Mouse (Mus musculus) forebrain, embryonic 11.5 days (tissue): ENCODE measurements around the gene Nmnat3. TPM values are rescaled to one million over a fixed set of nuclear protein-coding genes. Genes with fewer than 3 reads are reported as not detected.

ENCODE experiments used
- ATAC-seq: fragments of 200-750 bp; cut with Nextera tagmentation; replicated peaks from 2 replicates; pipeline ENCODE4 v1.8.0; 2017; ENCODE audit warnings: moderate TSS enrichment; ENCODE audit not compliant: low FRiP score
- DNase-seq: peaks from one replicate; pipeline ENCODE4 v3.0.0-alpha.2; 2017; ENCODE audit warnings: low spot score
- H3K27ac ChIP-seq: fragments of 300-500 bp; sonication (generic); 2 replicates; pipeline ENCODE4 v1.5.1; 2014; ENCODE audit warnings: low read depth, low read length
- H3K27me3 ChIP-seq: fragments of 300-500 bp; sonication (generic); 2 replicates; pipeline ENCODE4 v1.6.1; 2014; ENCODE audit warnings: mild to moderate bottlenecking, low read length, mixed read lengths; ENCODE audit not compliant: control insufficient read depth, insufficient read depth
- H3K36me3 ChIP-seq: fragments of 300-500 bp; sonication (generic); 2 replicates; pipeline ENCODE4 v1.6.1; 2014; ENCODE audit warnings: mild to moderate bottlenecking, low read length, moderate library complexity, mixed read lengths; ENCODE audit not compliant: control insufficient read depth, insufficient read depth
- H3K4me1 ChIP-seq: fragments of 300-500 bp; sonication (generic); replicated peaks from 2 replicates; pipeline ENCODE4 v1.6.1; 2014; ENCODE audit warnings: low read length, mixed read lengths; ENCODE audit not compliant: control insufficient read depth, insufficient read depth
- H3K4me2 ChIP-seq: fragments of 300-500 bp; sonication (generic); 2 replicates; pipeline ENCODE4 v1.6.1; 2014; ENCODE audit warnings: low read depth, mild to moderate bottlenecking, low read length, moderate library complexity, mixed read lengths; ENCODE audit not compliant: severe bottlenecking
- H3K4me3 ChIP-seq: fragments of 300-500 bp; sonication (generic); 2 replicates; pipeline ENCODE4 v1.5.1; 2014; ENCODE audit warnings: low read depth, low read length
- H3K9ac ChIP-seq: fragments of 300-500 bp; sonication (generic); 2 replicates; pipeline ENCODE4 v1.6.1; 2014; ENCODE audit warnings: low read length
- H3K9me3 ChIP-seq: fragments of 300-500 bp; sonication (generic); 2 replicates; pipeline ENCODE4 v1.6.1; 2016; ENCODE audit warnings: low read length, mixed read lengths; ENCODE audit not compliant: control insufficient read depth
- WGBS: fragments of 180-500 bp; shearing (Covaris S2); extraction: QIAGEN DNeasy Blood & Tissue Kit; methylation state at CpG from one replicate; pipeline ENCODE4 v1.1.7; 2014; 5-methylcytosine and 5-hydroxymethylcytosine counted together
- polyA plus RNA-seq: library from polyadenylated mRNA; unstranded; fragments of >200 nt; fragmentation: Nextera tagmentation; extraction: Ambion mirVana; gene quantifications from 2 replicates; pipeline ENCODE4 v1.2.1, GENCODE M21; 2014

The Nmnat3 gene
- polyA plus RNA-seq, 1 experiment from 2014 or later = 3.7 TPM

GRCm38 (mm10) chr9:98409137-98409536 is 121.9 kb downstream of the Nmnat3 start:
- Histone ChIP-seq H3K4me1 (no peaks in the 10 kb centered on the region; the same call in 1 of the 2 replicates), H3K9ac (no peak overlapping the region), H3K27ac (no peak overlapping the region), H3K4me2 (no peak overlapping the region), H3K9me3 (no peaks in the 10 kb centered on the region), H3K27me3 (no peaks in the 10 kb centered on the region), H3K4me3 (no peak overlapping the region), H3K36me3 (no peaks in the 10 kb centered on the region)
- DNase-seq (peak; percentile 86), ATAC-seq (no peak)
- WGBS = 29% methylated on average over 3 of the region's 3 CpGs

- WGBS = 86% methylated on average over 4 of the region's 4 CpGs
- no peaks in the 10 kb centered on the region for H3K4me1 ChIP-seq
Measured at GRCm38 (mm10) chr9:98415427-98415826, 128.2 kb downstream of the Nmnat3 start.

DNA sequence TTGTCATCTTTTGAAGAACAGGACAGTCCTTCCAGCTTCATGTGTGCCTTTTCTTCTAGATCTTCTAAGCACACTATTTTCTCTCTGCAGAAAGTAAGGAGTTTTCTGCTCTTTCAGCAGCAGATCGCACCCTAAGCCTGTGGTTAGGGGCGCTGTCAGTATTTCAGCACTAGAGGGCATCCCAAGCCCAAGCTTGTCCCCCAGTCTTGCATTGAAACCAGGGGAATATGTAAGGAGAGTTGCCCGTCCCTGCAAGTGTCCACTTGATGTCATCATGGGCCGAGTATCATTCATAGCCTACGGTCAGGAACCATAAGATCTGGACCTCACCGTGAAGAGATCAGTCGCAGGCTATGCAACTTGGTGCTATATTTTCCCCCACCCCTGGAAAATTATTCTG is 130.7 kb downstream of the Nmnat3 start:
- no peaks in the 10 kb centered on the region for H3K36me3 ChIP-seq
- no peak overlapping the region for H3K9ac ChIP-seq
- H3K4me2 ChIP-seq = no peak overlapping the region
- H3K27ac ChIP-seq = no peak overlapping the region
- no peak for ATAC-seq
- H3K4me1 ChIP-seq = no peaks in the 10 kb centered on the region
- DNase-seq = no peak
- 57% methylated on average over 7 of the region's 7 CpGs for WGBS
- H3K9me3 ChIP-seq = no peaks in the 10 kb centered on the region
- no peaks in the 10 kb centered on the region for H3K27me3 ChIP-seq
- H3K4me3 ChIP-seq = no peak overlapping the region

More at GRCm38 (mm10) chr9:98415427-98415826, 128.2 kb downstream of the Nmnat3 start:
- Histone ChIP-seq H3K27me3 (no peaks in the 10 kb centered on the region), H3K4me3 (no peak overlapping the region), H3K36me3 (no peaks in the 10 kb centered on the region), H3K4me2 (no peak overlapping the region), H3K9me3 (no peaks in the 10 kb centered on the region), H3K27ac (no peak overlapping the region), H3K9ac (no peak overlapping the region)
- ATAC-seq (no peak), DNase-seq (no peak)

DNA sequence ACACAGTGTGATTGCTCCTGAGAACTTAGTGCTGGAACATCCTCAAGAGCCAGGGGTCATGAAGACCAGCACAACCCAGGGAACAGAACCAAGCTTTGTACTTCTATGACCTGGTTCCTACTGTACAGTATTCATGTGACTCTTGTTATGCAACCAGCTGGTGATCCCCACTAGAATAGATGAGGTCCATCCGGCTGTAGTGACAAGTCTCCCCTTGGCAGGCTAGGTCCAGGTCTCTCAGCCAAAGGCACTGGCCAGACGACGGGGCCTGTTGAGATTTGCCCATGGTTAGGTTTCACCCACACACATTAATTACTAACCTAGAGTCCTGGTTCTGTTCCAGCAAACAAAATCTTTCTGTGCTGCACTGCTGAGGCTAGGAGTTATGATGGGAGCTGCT is 131.1 kb downstream of the Nmnat3 start:
- 91% methylated on average over 3 of the region's 3 CpGs for WGBS
- H3K4me2 ChIP-seq = no peak overlapping the region
- H3K9ac ChIP-seq = no peak overlapping the region
- H3K4me3 ChIP-seq = no peak overlapping the region
- H3K9me3 ChIP-seq = no peaks in the 10 kb centered on the region
- no peaks in the 10 kb centered on the region for H3K4me1 ChIP-seq
- no peak for ATAC-seq
- H3K27me3 ChIP-seq = no peaks in the 10 kb centered on the region
- no peak for DNase-seq
- H3K36me3 ChIP-seq = no peaks in the 10 kb centered on the region
- no peak overlapping the region for H3K27ac ChIP-seq

GRCm38 (mm10) chr9:98420666-98421065 is 133.4 kb downstream of the Nmnat3 start:
- DNase-seq (no peak), ATAC-seq (no peak)
- Histone ChIP-seq H3K27me3 (peaks cover 10% of the 10 kb centered on the region), H3K27ac (no peak overlapping the region), H3K4me3 (no peak overlapping the region), H3K36me3 (no peaks in the 10 kb centered on the region), H3K9me3 (no peaks in the 10 kb centered on the region), H3K9ac (no peak overlapping the region), H3K4me2 (no peak overlapping the region), H3K4me1 (no peaks in the 10 kb centered on the region)
- WGBS = 79% methylated on average over 1 of the region's 1 CpGs

GRCm38 (mm10) chr9:98421903-98422302 is 134.7 kb downstream of the Nmnat3 start:
- no peak overlapping the region for H3K4me3 ChIP-seq
- no peak overlapping the region for H3K4me2 ChIP-seq
- WGBS = 65% methylated on average over 3 of the region's 3 CpGs
- no peak overlapping the region for H3K27ac ChIP-seq
- H3K9me3 ChIP-seq = no peaks in the 10 kb centered on the region
- no peaks in the 10 kb centered on the region for H3K4me1 ChIP-seq
- H3K36me3 ChIP-seq = no peaks in the 10 kb centered on the region
- ATAC-seq = no peak
- H3K9ac ChIP-seq = no peak overlapping the region
- no peak for DNase-seq
- peaks cover 20% of the 10 kb centered on the region for H3K27me3 ChIP-seq

GRCm38 (mm10) chr9:98422656-98423055 is 135.4 kb downstream of the Nmnat3 start, which contains the start of gene Rbp1:
Gene Rbp1, plus strand, starts transcription at chr9:98422961.
- DNase-seq = no peak
- Histone ChIP-seq H3K4me1 (no peaks in the 10 kb centered on the region), H3K4me2 (no peak within 1 kb of the TSS), H3K27me3 (peaks cover 20% of the 10 kb centered on the region), H3K36me3 (no peaks in the 10 kb centered on the region), H3K9ac (no peak within 1 kb of the TSS), H3K9me3 (no peaks in the 10 kb centered on the region), H3K4me3 (no peak within 1 kb of the TSS), H3K27ac (no peak within 1 kb of the TSS)
- WGBS = 88% methylated on average over 5 of the region's 5 CpGs
- ATAC-seq = no peak

- ATAC-seq (no peak), DNase-seq (no peak)
- Histone ChIP-seq H3K27ac (no peak overlapping the region), H3K36me3 (no peaks in the 10 kb centered on the region), H3K9ac (no peak overlapping the region), H3K4me1 (no peaks in the 10 kb centered on the region), H3K9me3 (no peaks in the 10 kb centered on the region), H3K4me3 (no peak overlapping the region), H3K4me2 (no peak overlapping the region), H3K27me3 (peaks cover 20% of the 10 kb centered on the region)
- 4% methylated on average over 4 of the region's 4 CpGs for WGBS
Measured at GRCm38 (mm10) chr9:98423691-98424090, 136.5 kb downstream of the Nmnat3 start.

DNA sequence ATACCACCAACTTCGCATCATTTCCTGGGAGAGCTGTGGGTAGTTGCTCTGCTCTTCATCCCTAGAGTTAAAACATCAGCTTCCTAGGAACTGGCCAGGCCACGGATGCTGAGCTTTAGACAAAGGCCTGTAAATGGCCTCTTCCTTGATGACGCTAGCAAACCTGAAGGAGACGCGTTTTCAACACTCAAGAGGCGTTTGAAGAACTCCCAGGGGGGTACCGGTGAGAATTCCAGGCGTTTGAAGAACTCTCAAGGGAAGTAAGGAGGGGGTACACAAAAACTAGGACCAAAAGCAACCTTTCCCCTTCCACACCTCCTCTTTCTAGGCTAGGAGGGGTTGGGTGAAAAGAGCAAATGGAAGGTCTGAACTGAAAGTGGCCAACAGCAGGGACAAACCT is 137.1 kb downstream of the Nmnat3 start:
- no peaks in the 10 kb centered on the region for H3K36me3 ChIP-seq
- H3K4me3 ChIP-seq = peak overlapping the region; percentile 48
- ATAC-seq (no peak), DNase-seq (no peak)
- no peak overlapping the region for H3K27ac ChIP-seq
- H3K27me3 ChIP-seq = peaks cover 20% of the 10 kb centered on the region
- no peak overlapping the region; the same call in 1 of the 2 replicates for H3K9ac ChIP-seq
- 1% methylated on average over 8 of the region's 8 CpGs for WGBS
- H3K9me3 ChIP-seq = no peaks in the 10 kb centered on the region
- peak overlapping the region; percentile 78 for H3K4me2 ChIP-seq
- no peaks in the 10 kb centered on the region; the same call in 1 of the 2 replicates for H3K4me1 ChIP-seq
